Mouse (Mus musculus) hindbrain, postnatal 0 days (tissue): ENCODE results near the gene Tipin. TPM values are rescaled to one million over a fixed set of nuclear protein-coding genes. Genes with fewer than 3 reads are reported as not detected.

ENCODE experiments used
- ATAC-seq: fragments of 200-750 bp; cut with Nextera tagmentation; 2 replicates; pipeline ENCODE4 v1.8.0; 2017; ENCODE audit warnings: mild to moderate bottlenecking, moderate TSS enrichment, moderate library complexity
- DNase-seq: peaks from one replicate; pipeline ENCODE4 v3.0.0-alpha.2; 2015; ENCODE audit warnings: low spot score
- H3K27ac ChIP-seq: fragments of 300-500 bp; sonication (generic); 2 replicates; pipeline ENCODE4 v1.5.1; 2014; ENCODE audit warnings: mild to moderate bottlenecking
- H3K27me3 ChIP-seq: fragments of 300-500 bp; sonication (generic); 2 replicates; pipeline ENCODE4 v1.6.1; 2014; ENCODE audit warnings: low read length, mixed read lengths; ENCODE audit not compliant: insufficient read depth
- H3K36me3 ChIP-seq: fragments of 300-500 bp; sonication (generic); 2 replicates; pipeline ENCODE4 v1.6.1; 2014; ENCODE audit warnings: low read length, mixed read lengths; ENCODE audit not compliant: insufficient read depth
- H3K4me1 ChIP-seq: fragments of 300-500 bp; sonication (generic); 2 replicates; pipeline ENCODE4 v1.6.1; 2014; ENCODE audit warnings: antibody characterized with exemption, low read length, mixed read lengths; ENCODE audit not compliant: insufficient read depth
- H3K4me2 ChIP-seq: fragments of 300-500 bp; sonication (generic); 2 replicates; pipeline ENCODE4 v1.6.1; 2014; ENCODE audit warnings: low read depth, mild to moderate bottlenecking, low read length, moderate library complexity, mixed read lengths
- H3K4me3 ChIP-seq: fragments of 300-500 bp; sonication (generic); 2 replicates; pipeline ENCODE4 v1.5.1; 2014; ENCODE audit warnings: low read length
- H3K9ac ChIP-seq: fragments of 300-500 bp; sonication (generic); replicated peaks from 2 replicates; pipeline ENCODE4 v1.6.1; 2014; ENCODE audit warnings: mild to moderate bottlenecking, low read length, moderate library complexity, mixed read lengths
- H3K9me3 ChIP-seq: fragments of 300-500 bp; sonication (generic); 2 replicates; pipeline ENCODE4 v1.6.1; 2016; ENCODE audit warnings: low read length, mixed read lengths
- CTCF ChIP-seq: IDR thresholded peaks from 2 replicates; pipeline ENCODE4 v1.5.1; 2016; ENCODE audit warnings: antibody characterized with exemption, control low read depth, low read depth
- WGBS: fragments of 180-500 bp; shearing (Covaris S2); extraction: QIAGEN DNeasy Blood & Tissue Kit; methylation state at CpG from one replicate; pipeline ENCODE4 v1.1.7; 2014; 5-methylcytosine and 5-hydroxymethylcytosine counted together
- polyA plus RNA-seq: library from polyadenylated mRNA; unstranded; fragments of >200 nt; fragmentation: Nextera tagmentation; extraction: Ambion mirVana; gene quantifications from 2 replicates; pipeline ENCODE4 v1.2.1, GENCODE M21; 2015
- total RNA-seq: library from RNA; depleted of rRNA; stranded (reverse); fragments of >200 nt; gene quantifications from 2 replicates; pipeline ENCODE4 v1.2.3, GENCODE M21; 2014

The Tipin gene
- total and polyA plus RNA-seq, 2 experiments from 2014 or later = 83.7 to 97.0 TPM

GRCm38 (mm10) chr9:64240116-64240515, 41.3 kb upstream of the Tipin start:
- H3K9me3 ChIP-seq = no peaks in the 10 kb centered on the region
- no peak overlapping the region for H3K4me2 ChIP-seq
- WGBS = 53% methylated on average over 2 of the region's 2 CpGs
- ATAC-seq (no peak), DNase-seq (no peak)
- no peak for TF ChIP-seq CTCF
- H3K4me3 ChIP-seq = no peak overlapping the region
- H3K9ac ChIP-seq = no peak overlapping the region
- no peaks in the 10 kb centered on the region for H3K4me1 ChIP-seq
- no peaks in the 10 kb centered on the region for H3K27me3 ChIP-seq
- H3K36me3 ChIP-seq = no peaks in the 10 kb centered on the region
- H3K27ac ChIP-seq = no peak overlapping the region

GRCm38 (mm10) chr9:64240681-64241080, 40.7 kb upstream of the Tipin start:
- DNase-seq = no peak
- H3K9me3 ChIP-seq = no peaks in the 10 kb centered on the region
- no peak for ATAC-seq
- TF ChIP-seq CTCF = no peak
- no peaks in the 10 kb centered on the region for H3K27me3 ChIP-seq
- no peak overlapping the region for H3K4me3 ChIP-seq
- H3K4me2 ChIP-seq = no peak overlapping the region
- H3K4me1 ChIP-seq = no peaks in the 10 kb centered on the region
- H3K9ac ChIP-seq = no peak overlapping the region
- 59% methylated on average over 8 of the region's 8 CpGs for WGBS
- no peaks in the 10 kb centered on the region for H3K36me3 ChIP-seq
- no peak overlapping the region for H3K27ac ChIP-seq

GRCm38 (mm10) chr9:64242381-64242831, 39.0 kb upstream of the Tipin start:
- Histone ChIP-seq H3K27me3 (no peaks in the 10 kb centered on the region), H3K27ac (no peak overlapping the region), H3K4me3 (no peak overlapping the region), H3K9ac (no peak overlapping the region), H3K36me3 (no peaks in the 10 kb centered on the region), H3K4me2 (no peak overlapping the region), H3K9me3 (no peaks in the 10 kb centered on the region), H3K4me1 (no peaks in the 10 kb centered on the region)
- 77% methylated on average over 6 of the region's 6 CpGs for WGBS
- TF ChIP-seq CTCF = no peak
- DNase-seq (no peak), ATAC-seq (no peak)

- H3K9ac ChIP-seq = no peak overlapping the region
- H3K27me3 ChIP-seq = no peaks in the 10 kb centered on the region
- TF ChIP-seq CTCF = no peak
- H3K36me3 ChIP-seq = no peaks in the 10 kb centered on the region
- H3K4me3 ChIP-seq = no peak overlapping the region
- no peak for ATAC-seq
- H3K4me1 ChIP-seq = 0 out of 2 replicates have a peak, but pooled peaks cover 9% of the 10 kb centered on the region
- H3K27ac ChIP-seq = no peak overlapping the region
- H3K4me2 ChIP-seq = no peak overlapping the region
- DNase-seq = no peak
- 80% methylated on average over 1 of the region's 1 CpGs for WGBS
- no peaks in the 10 kb centered on the region for H3K9me3 ChIP-seq
Observed at GRCm38 (mm10) chr9:64249371-64249770, 32.0 kb upstream of the Tipin start.

- H3K4me2 ChIP-seq = no peak overlapping the region
- no peaks in the 10 kb centered on the region for H3K9me3 ChIP-seq
- H3K9ac ChIP-seq = no peak overlapping the region
- H3K27me3 ChIP-seq = no peaks in the 10 kb centered on the region
- H3K4me1 ChIP-seq = 0 out of 2 replicates have a peak, but pooled peaks cover 9% of the 10 kb centered on the region
- no peak for TF ChIP-seq CTCF
- no peak overlapping the region for H3K4me3 ChIP-seq
- ATAC-seq (no peak), DNase-seq (no peak)
- H3K36me3 ChIP-seq = no peaks in the 10 kb centered on the region
- no peak overlapping the region for H3K27ac ChIP-seq
Observed at GRCm38 (mm10) chr9:64250111-64250730, 31.2 kb upstream of the Tipin start.

GRCm38 (mm10) chr9:64252591-64253020, 28.8 kb upstream of the Tipin start:
- Histone ChIP-seq H3K4me2 (peak overlapping the region; percentile 94), H3K27ac (peak overlapping the region; percentile 81), H3K4me3 (peak overlapping the region; percentile 96), H3K27me3 (no peaks in the 10 kb centered on the region), H3K9ac (peak overlapping the region; percentile 70), H3K9me3 (no peaks in the 10 kb centered on the region), H3K4me1 (0 out of 2 replicates have a peak, but pooled peaks cover 9% of the 10 kb centered on the region), H3K36me3 (no peaks in the 10 kb centered on the region)
- under 1% methylated on average over 16 of the region's 16 CpGs for WGBS
- ATAC-seq = no peak
- DNase-seq = peak; percentile 28
- TF ChIP-seq CTCF = peak; percentile 35; the same call in 1 of the 2 replicates
